Mouse (Mus musculus) brown adipose tissue, adult 24 weeks (tissue): Measurements from ENCODE around the gene Cdca3. TPM values are rescaled to one million over a fixed set of nuclear protein-coding genes. Genes with fewer than 3 reads are reported as not detected.
"Not testable (repeated sequence)": the region's sequence is repeated elsewhere in the genome, so short reads cannot be mapped to it uniquely, and the experiment has no call there.

Source experiments
- H3K27ac ChIP-seq: fragments of 200-500 bp; replicated peaks from 2 replicates; pipeline ENCODE4 v1.5.1; 2012; ENCODE audit warnings: low read depth, mild to moderate bottlenecking, low read length
- H3K4me1 ChIP-seq: fragments of 200-500 bp; 2 replicates; pipeline ENCODE4 v1.6.1; 2012; ENCODE audit warnings: low read length, mixed read lengths; ENCODE audit not compliant: control insufficient read depth, insufficient read depth, insufficient read length
- H3K4me3 ChIP-seq: fragments of 200-500 bp; 2 replicates; pipeline ENCODE4 v1.5.1; 2012; ENCODE audit warnings: low read depth, mild to moderate bottlenecking, low read length, moderate library complexity; ENCODE audit not compliant: insufficient read depth
- polyA plus RNA-seq: library from polyadenylated mRNA; stranded (reverse); fragments of >200 nt; gene quantifications from 2 replicates; pipeline ENCODE4 v1.2.4, GENCODE M21; 2012; ENCODE audit not compliant: missing spikeins, insufficient read depth, insufficient read length

The Cdca3 gene
- polyA plus RNA-seq, 1 experiment: 2.4 TPM

GRCm38 (mm10) chr6:124813933-124814332 lies 15.4 kb upstream of the Cdca3 start, which contains the start of gene Tpi1:
Tpi1 (minus strand) TSS chr6:124814296.
- H3K27ac ChIP-seq: peak within 1 kb of the TSS; percentile 63
- H3K4me3 ChIP-seq: peak within 1 kb of the TSS; percentile 79
- peaks cover 9% of the 10 kb centered on the region for H3K4me1 ChIP-seq

- Histone ChIP-seq H3K27ac (no peak overlapping the region), H3K4me1 (peaks cover 9% of the 10 kb centered on the region), H3K4me3 (0 out of 2 replicates have a peak overlapping the region, but pooled peaks have one; percentile 22)
These were observed 14.9 kb upstream of the Cdca3 start for GRCm38 (mm10) chr6:124814448-124814847.

- Histone ChIP-seq H3K4me1 (peaks cover 7% of the 10 kb centered on the region), H3K4me3 (no peak overlapping the region), H3K27ac (no peak overlapping the region)
These were observed 14.2 kb upstream of the Cdca3 start for GRCm38 (mm10) chr6:124814858-124815774.

- no peak overlapping the region for H3K27ac ChIP-seq
- peaks cover 7% of the 10 kb centered on the region for H3K4me1 ChIP-seq
- H3K4me3 ChIP-seq: no peak overlapping the region
These were observed 12.7 kb upstream of the Cdca3 start for GRCm38 (mm10) chr6:124816611-124817010.

GRCm38 (mm10) chr6:124817125-124817524 lies 12.2 kb upstream of the Cdca3 start:
- H3K4me3 ChIP-seq: no peak overlapping the region
- H3K27ac ChIP-seq: no peak overlapping the region
- peaks cover 7% of the 10 kb centered on the region for H3K4me1 ChIP-seq

- H3K4me3 ChIP-seq: no peak overlapping the region
- peaks cover 7% of the 10 kb centered on the region for H3K4me1 ChIP-seq
- H3K27ac ChIP-seq: no peak overlapping the region
These were observed 11.8 kb upstream of the Cdca3 start for GRCm38 (mm10) chr6:124817563-124817962.

- Histone ChIP-seq H3K27ac (no peak overlapping the region), H3K4me1 (peaks cover 4% of the 10 kb centered on the region), H3K4me3 (no peak overlapping the region)
These were observed 11.4 kb upstream of the Cdca3 start for GRCm38 (mm10) chr6:124817971-124818370.

GRCm38 (mm10) chr6:124820891-124821290 lies 8.5 kb upstream of the Cdca3 start:
- H3K4me3 ChIP-seq: no peak overlapping the region
- H3K4me1 ChIP-seq: no peaks in the 10 kb centered on the region
- H3K27ac ChIP-seq: no peak overlapping the region

- H3K27ac ChIP-seq: no peak overlapping the region
- no peaks in the 10 kb centered on the region for H3K4me1 ChIP-seq
- no peak overlapping the region for H3K4me3 ChIP-seq
These were observed 7.3 kb upstream of the Cdca3 start for GRCm38 (mm10) chr6:124822049-124822448.

GRCm38 (mm10) chr6:124828101-124828592 lies 1.2 kb upstream of the Cdca3 start:
- H3K4me1 ChIP-seq: 0 out of 2 replicates have a peak, but pooled peaks cover 6% of the 10 kb centered on the region
- no peak overlapping the region for H3K27ac ChIP-seq
- peak overlapping the region; percentile 59 for H3K4me3 ChIP-seq

- 0 out of 2 replicates have a peak, but pooled peaks cover 6% of the 10 kb centered on the region for H3K4me1 ChIP-seq
- peak overlapping the region; percentile 33 for H3K27ac ChIP-seq
- H3K4me3 ChIP-seq: peak overlapping the region; percentile 64
These were observed 703 bp downstream of the Cdca3 start for GRCm38 (mm10) chr6:124829799-124830700.

- not testable (repeated sequence) for H3K4me1 ChIP-seq, H3K4me3 ChIP-seq, H3K27ac ChIP-seq
These were observed 1.9 kb downstream of the Cdca3 start for GRCm38 (mm10) chr6:124831199-124831598.

- H3K4me3 ChIP-seq: no peak overlapping the region
- 0 out of 2 replicates have a peak, but pooled peaks cover 6% of the 10 kb centered on the region for H3K4me1 ChIP-seq
- H3K27ac ChIP-seq: no peak overlapping the region
These were observed 2.3 kb downstream of the Cdca3 start for GRCm38 (mm10) chr6:124831649-124832048.

- Histone ChIP-seq H3K4me1 (0 out of 2 replicates have a peak, but pooled peaks cover 3% of the 10 kb centered on the region), H3K27ac (peak overlapping the region; percentile 57), H3K4me3 (no peak overlapping the region)
These were observed 5.2 kb downstream of the Cdca3 start for GRCm38 (mm10) chr6:124834512-124835081.
